Mouse (Mus musculus) right cerebral cortex, postnatal 4 days (tissue): ENCODE measurements around the gene Espn.

ENCODE experiments used
- DNase-seq: peaks from one replicate; pipeline ENCODE4 v3.0.0-alpha.2; 2022

Gene Espn

DNA sequence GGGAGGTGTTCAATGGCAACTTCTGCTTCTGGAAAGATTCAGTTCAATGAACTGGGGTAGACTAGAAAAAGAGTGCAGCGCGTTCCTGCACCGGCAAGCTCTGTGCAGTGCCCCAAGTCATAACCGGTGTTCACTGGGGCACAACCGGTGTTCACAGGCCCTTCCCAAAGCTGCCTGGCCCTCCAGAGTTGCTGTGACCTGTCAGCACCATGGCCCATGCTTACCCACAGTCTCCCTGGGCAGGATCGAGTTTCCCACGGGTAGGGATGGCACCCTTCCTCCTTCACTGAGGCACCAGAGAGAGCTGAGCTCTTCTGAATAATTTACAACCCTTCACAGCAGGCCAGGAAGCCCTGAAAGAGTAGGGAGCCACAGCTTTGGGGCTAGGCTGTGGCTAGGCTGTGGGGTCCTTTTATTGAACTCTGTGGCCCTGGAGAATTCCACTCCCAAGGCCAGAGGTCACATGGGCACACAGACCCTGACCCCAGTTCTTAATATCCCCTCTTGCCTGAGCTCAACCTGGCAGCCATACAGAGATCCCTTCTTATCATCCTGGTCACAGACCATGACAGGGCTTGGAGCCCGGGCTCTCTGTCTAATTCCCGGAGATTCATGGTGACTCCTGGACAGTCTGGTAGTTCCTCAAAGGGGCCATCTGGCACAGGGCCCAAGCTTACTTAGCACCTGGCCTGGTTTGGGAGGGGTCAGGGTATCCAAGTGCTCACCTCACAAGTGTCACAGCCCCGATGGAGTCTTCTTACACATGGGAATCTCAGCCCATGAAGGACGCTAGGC lies 5.9 kb downstream of the Espn start:
- DNase-seq, result no peak

DNA sequence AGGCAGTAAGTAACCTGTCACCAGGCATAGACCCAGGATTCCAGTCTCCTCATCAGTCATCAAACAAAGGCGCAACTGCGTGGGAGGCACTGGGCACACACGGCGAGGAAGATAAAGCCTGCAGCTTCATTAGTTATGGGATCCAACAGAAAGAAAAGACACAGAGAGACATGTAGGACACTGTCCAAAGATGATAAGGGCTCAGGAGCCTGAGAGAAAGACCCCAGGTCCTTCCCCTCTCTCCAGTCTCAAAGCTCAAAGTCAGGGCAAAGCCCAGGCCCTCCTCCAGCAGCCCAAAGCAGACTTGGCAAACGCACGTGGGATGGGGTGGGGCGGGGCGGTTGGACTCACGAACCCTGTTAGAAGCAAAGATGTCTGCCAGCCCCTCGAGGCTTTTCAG lies 6.7 kb downstream of the Espn start:
- DNase-seq, result no peak

DNA sequence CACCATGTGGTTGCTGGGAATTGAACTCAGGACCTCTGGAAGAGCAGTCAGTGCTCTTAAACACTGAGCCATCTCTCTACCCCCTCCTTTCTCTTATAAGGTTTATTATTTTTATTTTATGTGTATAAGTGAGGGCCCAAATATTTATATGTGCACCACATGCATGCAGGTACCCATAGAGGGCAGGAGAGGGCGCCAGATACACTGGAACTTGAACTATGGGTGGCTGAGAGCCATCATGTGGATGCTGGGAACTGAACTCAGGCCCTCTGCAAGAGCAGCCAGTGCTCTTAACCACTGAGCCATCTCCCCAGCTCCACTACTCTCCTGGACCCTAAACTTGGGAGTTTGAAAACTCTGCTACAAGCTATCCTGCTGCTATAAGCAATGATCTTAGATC lies 8.5 kb downstream of the Espn start:
- no peak for DNase-seq

- no peak for DNase-seq
These were observed 10.5 kb downstream of the Espn start for GRCm38 (mm10) chr4:152141521-152142135.

DNA sequence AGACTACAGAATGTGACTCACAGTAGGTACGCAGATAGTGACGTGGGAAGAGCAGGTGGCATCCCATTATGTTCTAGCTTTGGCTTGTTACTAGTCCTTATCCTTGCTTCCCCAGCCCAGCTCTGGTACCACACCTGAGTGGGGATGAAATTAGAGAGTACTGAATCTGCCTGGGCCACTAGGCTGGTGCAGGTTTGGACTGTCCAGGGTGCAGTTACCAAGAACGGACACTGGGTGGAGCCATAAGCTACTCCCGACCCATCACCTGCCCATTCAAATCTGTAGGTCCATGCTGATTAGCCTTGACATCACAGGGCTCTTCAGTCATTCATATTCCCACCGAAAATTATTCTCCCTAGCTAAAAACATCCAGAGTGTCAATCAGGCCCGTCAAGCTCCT lies 11.7 kb downstream of the Espn start:
- DNase-seq, result no peak

DNA sequence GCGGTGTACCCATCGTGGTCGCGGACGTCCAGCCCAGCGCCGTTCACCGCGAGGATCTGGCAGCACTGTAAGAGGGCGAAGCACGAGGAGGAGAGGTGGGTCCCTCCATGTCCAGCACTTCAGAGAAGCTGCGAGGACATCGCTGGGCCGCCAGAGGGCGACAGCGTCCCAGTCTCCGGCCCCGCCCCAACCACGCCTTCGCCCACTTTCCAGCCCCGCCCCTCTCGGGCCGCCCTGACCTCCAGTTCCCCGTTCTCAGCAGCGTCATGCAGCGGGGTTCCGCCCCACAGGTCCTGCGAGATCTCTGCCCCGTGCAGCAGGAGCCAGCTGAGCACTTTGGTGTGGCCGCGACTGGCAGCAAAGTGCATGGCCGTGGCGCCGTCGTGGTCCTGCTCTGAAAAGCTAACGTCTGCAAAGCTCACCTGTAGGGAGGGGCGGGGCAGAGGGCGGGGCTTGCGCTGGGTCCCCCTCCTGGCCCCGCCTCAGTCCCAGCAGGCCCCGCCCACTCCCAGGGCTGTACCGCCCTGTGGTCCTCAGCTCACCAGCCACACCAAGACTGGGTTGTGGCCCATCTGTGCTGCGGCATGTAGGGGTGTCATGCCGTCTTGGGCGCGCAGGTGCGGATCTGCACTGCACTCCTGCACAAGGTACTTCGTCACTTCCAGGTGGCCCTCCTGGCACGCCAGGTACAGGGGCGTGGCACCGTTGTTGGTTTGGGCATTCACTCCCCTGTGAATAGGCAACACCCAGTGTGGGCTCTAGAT lies 13.5 kb downstream of the Espn start:
- DNase-seq, result peak; percentile 68

DNA sequence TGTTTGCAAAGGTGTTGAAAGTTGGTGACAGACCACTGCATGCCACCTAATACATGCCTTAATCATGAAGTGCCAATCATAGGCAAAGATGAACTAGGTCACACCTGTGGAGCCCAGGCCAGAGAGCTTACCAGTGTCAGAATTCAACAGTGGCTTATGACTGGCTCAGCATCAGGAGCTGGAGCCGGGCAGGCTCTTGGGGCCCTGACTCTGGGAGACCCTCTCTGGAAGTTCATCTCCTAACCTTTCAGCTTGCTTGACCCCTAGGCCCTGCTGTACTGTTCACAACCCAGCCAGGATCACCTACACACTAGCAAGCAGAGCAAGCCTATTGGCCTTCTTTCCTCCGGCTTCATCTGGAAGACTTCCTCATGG lies 15.3 kb downstream of the Espn start:
- DNase-seq, result no peak

GRCm38 (mm10) chr4:152136112-152136875 lies 15.9 kb downstream of the Espn start:
- no peak for DNase-seq

DNA sequence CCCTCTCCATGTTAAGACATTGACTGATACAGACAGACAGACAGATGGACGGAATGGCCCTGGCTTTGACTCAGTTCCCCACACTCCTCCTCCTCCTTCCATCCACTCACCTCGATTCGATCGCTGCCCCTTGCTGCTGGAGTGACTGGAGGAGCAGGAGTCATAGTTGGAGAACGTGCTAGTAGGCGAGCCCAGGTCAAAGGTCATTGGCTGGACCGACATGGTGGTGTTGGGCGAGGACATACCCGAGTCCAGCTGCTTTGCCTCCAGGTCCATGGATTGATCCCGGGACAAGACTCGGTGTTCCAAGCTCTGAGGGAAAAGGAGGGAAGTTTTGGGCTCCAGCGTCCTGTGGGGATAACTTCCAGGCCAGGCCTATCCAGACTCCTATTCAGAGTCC lies 16.8 kb downstream of the Espn start:
- no peak for DNase-seq

- no peak for DNase-seq
These were observed 17.7 kb downstream of the Espn start for GRCm38 (mm10) chr4:152134507-152134906.

- no peak for DNase-seq
These were observed 19.0 kb downstream of the Espn start for GRCm38 (mm10) chr4:152133213-152133612.

DNA sequence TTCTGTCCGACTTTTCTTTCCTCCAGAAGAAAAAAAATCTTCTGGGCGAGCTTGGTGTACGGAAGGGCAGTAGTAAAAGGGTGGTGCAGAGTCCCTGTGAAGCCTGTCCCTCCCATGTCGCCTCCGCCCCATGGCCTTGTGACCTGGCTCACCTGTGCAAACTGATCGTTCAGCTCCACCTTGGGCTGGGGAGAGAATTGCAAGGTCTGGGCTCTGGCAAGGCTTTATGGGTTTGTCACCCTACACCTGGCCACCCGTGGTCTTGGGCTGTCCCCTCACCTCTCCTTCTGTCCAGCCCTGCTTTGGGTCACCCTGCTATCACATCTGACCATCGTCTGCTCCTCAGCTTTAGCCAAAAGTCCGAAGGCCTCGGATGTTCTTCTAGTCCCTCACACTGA lies 19.4 kb downstream of the Espn start:
- no peak for DNase-seq

DNA sequence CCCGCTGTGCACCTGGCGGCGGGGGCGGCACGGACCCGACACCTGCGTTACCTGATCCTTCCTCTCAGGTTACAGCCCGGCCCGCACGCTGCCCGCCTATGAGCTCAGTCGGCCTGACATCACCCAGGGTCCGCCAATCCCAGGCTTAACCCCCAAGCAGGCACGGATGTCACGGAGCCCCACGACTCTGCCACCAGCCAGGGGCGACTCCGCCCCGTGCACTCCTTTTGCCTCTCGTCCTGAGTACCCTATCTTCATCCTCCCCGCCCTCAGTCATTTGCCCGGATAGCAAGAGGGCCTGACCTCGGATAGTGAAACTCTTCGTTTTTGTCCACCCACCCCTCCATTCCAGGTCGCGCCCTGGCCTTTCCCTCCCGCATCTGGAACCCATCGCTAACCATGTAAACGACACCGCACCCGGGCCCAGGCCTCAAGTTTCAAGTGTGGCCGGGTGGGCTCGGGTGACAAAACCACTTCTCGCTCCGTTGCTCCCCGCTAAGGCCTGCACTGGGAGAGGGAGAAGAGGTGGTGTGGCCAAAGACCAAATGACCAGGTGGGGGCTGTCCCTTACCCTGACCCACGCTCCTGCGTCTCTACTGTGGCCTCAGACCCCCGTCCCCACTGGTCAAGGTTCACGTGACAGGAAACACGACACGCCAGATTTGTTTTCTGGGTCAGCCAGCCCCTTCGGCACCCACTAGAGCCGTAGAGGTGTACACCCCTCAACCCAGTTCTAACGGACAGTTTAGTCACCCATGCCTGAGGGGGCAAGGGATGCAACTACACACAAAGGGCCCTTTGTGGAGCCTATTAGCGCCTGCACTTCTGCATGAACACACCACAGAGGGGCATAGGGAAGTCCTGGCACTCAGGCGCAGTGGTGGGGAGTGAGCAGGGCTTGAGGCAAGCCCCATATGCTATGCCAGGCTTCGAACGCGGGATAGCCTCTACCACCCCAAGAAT lies 20.1 kb downstream of the Espn start:
- no peak for DNase-seq

DNA sequence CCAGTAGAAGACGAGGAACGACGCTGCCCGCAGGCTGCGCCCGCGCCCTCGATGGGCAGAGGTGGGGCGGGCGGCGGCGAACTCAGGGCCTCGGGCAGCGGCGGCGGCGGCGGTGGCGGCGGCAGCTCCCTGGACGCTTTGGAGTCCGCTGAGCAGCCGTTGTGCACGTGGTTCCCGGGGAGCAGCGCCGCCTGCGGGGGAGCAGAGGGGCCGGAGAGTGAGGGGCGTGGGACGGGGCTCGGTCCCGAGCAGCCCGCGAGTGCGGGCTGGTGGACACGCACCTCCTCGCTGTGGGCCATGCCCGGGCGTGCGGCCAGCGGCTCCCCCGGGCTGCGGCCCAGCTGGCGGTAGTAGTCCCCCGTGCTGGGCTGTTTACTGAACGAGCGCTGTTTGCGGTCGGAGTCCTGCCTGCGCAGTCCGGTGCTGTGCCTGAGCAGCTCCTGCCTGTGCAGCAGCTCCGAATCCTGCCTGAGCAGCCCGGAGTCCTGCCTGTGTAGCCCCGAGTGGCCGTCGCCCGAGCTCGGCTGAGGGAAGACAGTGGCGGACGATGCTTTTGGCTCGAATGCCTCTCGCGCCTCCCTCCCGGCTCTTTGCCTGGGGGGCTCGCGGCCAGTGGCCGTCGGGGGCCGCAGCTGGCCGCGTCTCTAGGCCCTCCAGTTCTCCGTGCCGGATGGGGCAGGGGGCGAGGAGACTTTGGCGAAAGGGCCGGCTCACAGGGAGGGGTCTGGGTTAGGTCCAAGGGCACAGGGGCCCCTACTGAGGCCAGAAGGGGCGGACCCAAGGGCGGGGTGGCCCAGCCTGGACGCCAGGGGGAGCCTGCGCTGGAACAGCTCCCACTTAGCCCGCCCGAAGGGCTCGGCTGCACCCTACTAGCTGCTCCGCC lies 21.2 kb downstream of the Espn start:
- DNase-seq, result peak; percentile 55

GRCm38 (mm10) chr4:152129395-152129930 lies 22.7 kb downstream of the Espn start:
- no peak for DNase-seq

DNA sequence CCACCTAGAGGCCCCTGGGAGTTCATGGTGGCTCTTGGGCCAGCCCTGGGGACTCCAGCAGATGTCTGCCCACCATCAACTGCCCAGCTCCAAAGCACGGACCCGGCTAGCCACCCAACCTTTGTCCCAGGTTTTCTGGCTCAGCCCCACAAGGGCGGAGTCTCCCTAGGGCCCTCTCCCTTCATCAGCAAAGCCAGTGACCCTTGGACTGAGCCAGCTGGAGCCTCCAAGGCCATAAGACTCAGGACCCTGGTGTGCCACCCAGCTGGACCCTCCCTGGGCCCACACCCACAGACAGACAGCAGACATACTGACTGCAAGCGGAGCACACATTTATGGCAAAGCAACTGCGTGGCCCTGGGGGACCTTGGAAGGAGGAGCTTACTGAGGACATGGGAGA lies 23.4 kb downstream of the Espn start:
- DNase-seq, result no peak

- DNase-seq, result no peak
These were observed 24.3 kb downstream of the Espn start for GRCm38 (mm10) chr4:152127884-152128283.

DNA sequence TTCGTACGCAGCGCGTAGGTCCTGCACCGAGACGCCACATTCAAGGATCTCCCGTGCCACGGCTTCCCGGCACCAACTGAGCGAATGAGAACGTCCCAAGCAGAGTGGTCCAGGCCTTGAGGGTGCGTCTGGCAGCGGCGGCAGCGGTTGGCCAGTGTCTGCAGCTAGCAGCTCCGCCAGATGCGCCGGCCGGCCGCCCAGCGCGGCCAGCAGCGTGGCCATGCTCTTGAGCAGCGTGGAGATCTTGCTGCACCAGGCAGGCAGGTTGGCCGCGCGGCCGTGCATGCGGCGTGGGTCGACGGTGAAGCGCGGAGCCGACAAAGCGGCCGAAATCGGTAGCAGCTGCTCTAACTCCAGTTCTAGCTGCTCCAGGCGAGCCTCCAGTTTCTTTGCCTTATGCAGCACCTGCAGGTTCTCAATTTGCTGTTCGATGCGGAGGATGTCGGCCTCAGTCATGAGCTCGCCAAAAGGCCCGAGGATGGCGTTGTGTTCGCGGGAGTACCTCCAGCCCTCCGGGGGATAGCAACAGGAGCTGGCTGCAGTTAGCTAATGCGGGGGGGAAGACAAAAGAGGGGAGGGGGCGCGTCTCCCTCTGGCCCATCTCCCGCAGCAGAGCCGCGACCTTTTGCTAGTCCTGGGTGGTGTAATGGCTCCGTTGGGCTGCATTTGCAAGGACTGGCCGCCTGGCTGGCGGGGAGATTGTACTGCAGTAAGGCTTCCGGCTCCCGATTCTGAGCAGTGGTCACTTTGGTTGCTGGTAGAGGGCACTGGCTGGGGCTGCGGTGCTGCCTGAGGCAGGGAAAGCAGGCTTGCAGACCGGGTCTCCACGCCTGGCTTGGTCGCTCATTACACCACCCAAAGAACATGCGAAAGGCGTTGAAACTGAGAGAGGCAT lies 25.9 kb downstream of the Espn start:
- DNase-seq, result no peak

- DNase-seq, result no peak
These were observed 26.8 kb downstream of the Espn start for GRCm38 (mm10) chr4:152125161-152126025.
